Mouse (Mus musculus): ENCODE measurements around the gene Nkd2. TPM values are rescaled to one million over a fixed set of nuclear protein-coding genes. Genes with fewer than 3 reads are reported as not detected.
A peak's percentile ranks its signal among the peaks of the same experiment; 100 is the strongest.

The Nkd2 gene
- polyA plus RNA-seq, 1 experiment from 2014 or later, result 3.2 TPM

DNA sequence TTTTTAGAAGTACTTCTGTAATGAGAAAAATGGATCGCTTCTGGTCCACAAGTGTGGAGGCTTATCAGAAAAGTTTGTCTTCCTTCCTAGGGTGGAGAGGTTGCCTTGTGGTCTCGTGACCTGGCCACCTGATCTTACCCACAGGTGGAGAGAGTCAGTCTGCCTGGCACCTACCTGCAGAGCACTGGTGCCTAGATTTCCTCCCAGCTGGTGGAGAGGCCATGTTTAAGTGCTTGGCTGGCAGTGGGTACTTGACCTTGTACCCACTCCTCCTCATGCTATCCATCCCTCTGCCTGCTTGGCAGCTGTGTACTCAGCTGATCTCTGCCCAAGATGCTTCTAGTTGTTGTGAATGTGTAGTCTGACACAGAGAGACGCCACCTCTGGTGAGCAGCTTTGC is 69.9 kb downstream of the Nkd2 start:
- Histone ChIP-seq H3K27me3 (replicated peaks; ENCODE audit: insufficient read depth, low read length) (no peaks in the 10 kb centered on the region), H3K36me3 (ENCODE audit: insufficient read depth, low read length) (no peaks in the 10 kb centered on the region), H3K4me2 (replicated peaks; ENCODE audit: low read depth, low read length) (no peak overlapping the region), H3K4me3 (ENCODE audit: low read depth, low read length) (no peak overlapping the region), H3K9me3 (ENCODE audit: low read length) (no peaks in the 10 kb centered on the region), H3K9ac (replicated peaks; ENCODE audit: low read depth) (no peak overlapping the region), H3K4me1 (ENCODE audit: insufficient read depth, low read depth, low read length) (peaks cover 3% of the 10 kb centered on the region; the same call in 1 of the 2 replicates), H3K27ac (ENCODE audit: low read length) (no peak overlapping the region)
- TF ChIP-seq EP300 (IDR thresholded peaks at IDR 0.05) (no peak), CTCF (IDR thresholded peaks at IDR 0.05) (0 out of 2 replicates have a peak, but pooled peaks have one; percentile 14)
- DNase-seq (ENCODE audit: low spot score) (peak; percentile 19), ATAC-seq (peak; percentile 34)
- WGBS, result 58% methylated on average over 3 of the region's 3 CpGs

DNA sequence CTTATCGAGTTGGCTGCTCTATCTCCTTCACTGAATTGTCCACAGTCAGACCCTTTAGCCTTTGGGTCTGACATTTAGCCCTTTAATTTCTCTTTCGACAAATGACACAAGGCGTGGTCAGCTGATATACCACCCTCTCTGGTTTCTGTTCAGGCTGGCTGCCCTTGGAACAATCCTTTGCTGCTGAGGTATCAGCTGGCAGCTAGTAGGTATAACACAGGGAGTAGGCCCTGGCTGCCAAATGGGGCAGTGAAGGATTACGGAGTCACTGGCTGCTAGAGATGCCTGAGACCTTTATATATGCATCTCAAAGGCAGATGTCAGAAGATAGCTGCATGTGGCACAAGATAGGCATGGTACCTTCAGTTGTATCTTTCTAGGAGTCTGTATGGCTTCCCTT is 71.6 kb downstream of the Nkd2 start:
- Histone ChIP-seq H3K36me3 (ENCODE audit: insufficient read depth, low read length) (no peaks in the 10 kb centered on the region), H3K27me3 (replicated peaks; ENCODE audit: insufficient read depth, low read length) (no peaks in the 10 kb centered on the region), H3K4me2 (replicated peaks; ENCODE audit: low read depth, low read length) (no peak overlapping the region), H3K9ac (replicated peaks; ENCODE audit: low read depth) (no peak overlapping the region), H3K4me3 (ENCODE audit: low read depth, low read length) (no peak overlapping the region), H3K4me1 (ENCODE audit: insufficient read depth, low read depth, low read length) (peaks cover 8% of the 10 kb centered on the region; the same call in 1 of the 2 replicates), H3K9me3 (ENCODE audit: low read length) (no peaks in the 10 kb centered on the region), H3K27ac (ENCODE audit: low read length) (no peak overlapping the region)
- no peak for TF ChIP-seq EP300 (IDR thresholded peaks at IDR 0.05)
- no peak for TF ChIP-seq CTCF (IDR thresholded peaks at IDR 0.05)
- 72% methylated on average over 4 of the region's 4 CpGs for WGBS
- DNase-seq (ENCODE audit: low spot score), result no peak
- no peak for ATAC-seq

DNA sequence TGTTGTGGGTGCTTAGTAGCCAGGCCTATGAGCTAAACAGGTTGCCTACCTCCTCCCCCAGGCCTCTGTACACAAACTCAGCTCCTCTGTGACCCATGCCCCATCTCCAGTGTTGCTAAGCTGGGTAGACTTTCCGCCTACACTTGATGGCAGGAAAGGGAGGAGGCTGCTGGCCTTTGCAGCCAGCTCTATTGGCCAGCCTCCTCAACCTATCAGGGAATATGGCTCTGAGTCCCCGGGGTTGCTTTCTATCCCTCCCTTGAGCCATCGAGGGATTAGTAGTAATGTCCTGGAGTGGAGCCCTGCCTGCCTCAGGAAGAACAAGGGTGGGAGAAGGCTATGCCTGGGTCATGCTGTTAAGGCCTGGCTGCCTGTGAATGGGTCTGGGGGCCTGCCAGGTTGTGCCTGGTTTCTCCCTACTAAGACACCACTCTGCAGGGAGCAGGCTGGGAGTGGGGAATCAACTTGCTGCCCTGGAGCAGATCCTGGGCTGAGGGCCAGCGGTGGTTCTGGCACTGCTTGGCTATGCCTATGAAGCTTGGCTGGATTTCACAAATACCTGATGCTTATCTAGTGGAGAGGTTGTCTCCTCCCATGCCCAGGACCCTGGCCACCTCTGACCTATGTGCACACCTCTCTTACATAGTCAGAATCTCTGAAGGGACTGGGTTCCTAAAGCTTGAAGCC is 73.8 kb downstream of the Nkd2 start:
- H3K4me1 ChIP-seq (ENCODE audit: insufficient read depth, low read depth, low read length), result peaks cover 18% of the 10 kb centered on the region; the same call in 1 of the 2 replicates
- no peak overlapping the region for H3K9ac ChIP-seq (replicated peaks; ENCODE audit: low read depth)
- H3K36me3 ChIP-seq (ENCODE audit: insufficient read depth, low read length), result no peaks in the 10 kb centered on the region
- H3K4me3 ChIP-seq (ENCODE audit: low read depth, low read length), result no peak overlapping the region
- H3K27me3 ChIP-seq (replicated peaks; ENCODE audit: insufficient read depth, low read length), result no peaks in the 10 kb centered on the region
- no peak overlapping the region for H3K4me2 ChIP-seq (replicated peaks; ENCODE audit: low read depth, low read length)
- peak; percentile 28 for DNase-seq (ENCODE audit: low spot score)
- TF ChIP-seq EP300 (IDR thresholded peaks at IDR 0.05), result no peak
- no peak for TF ChIP-seq CTCF (IDR thresholded peaks at IDR 0.05)
- peak overlapping the region; percentile 66 for H3K27ac ChIP-seq (ENCODE audit: low read length)
- peak; percentile 48 for ATAC-seq
- H3K9me3 ChIP-seq (ENCODE audit: low read length), result no peaks in the 10 kb centered on the region
- WGBS, result 48% methylated on average over 4 of the region's 4 CpGs

DNA sequence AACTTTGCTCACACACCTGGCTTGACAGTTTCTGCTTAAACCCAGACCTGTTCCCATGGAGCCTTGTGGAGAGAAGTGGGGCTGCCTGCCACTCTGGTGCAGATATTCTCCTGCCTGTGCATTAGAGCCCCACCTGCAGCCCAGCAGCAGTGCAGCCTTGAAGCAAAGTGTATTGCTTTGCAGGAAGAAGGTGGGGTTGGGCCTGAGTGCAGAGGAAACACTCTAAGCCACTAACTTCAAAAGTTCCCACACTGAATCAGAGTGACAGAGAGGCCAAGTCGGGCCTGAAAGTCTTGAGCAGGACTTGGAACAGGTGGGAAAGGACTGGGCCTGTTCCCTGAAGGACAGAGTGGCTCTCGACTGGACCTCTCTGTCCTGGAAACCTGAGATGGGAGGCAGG is 74.8 kb downstream of the Nkd2 start:
- DNase-seq (ENCODE audit: low spot score) (peak; percentile 75), ATAC-seq (peak; percentile 74)

DNA sequence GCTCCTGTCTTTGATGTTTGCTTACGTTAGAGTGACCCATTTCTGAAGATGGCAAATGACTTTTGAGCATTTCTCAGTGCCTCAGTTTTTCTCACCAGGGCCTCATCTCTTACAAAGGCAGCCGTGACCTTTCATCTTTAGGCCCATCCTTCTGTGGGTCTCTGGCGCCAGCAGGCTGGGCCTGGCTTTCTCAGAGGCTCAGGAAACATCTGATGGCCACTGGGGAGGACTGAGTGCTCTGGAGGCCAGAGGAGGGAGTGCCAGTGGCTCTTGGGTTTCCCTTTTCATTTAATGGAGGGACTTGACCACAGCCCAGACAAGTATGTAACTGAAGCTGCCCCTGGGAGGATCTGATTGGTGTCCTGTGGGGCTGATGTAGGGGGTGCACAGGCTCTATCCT is 76.3 kb downstream of the Nkd2 start:
- H3K4me3 ChIP-seq (ENCODE audit: low read depth, low read length), result no peak overlapping the region
- no peak for DNase-seq (ENCODE audit: low spot score)
- no peak overlapping the region for H3K27ac ChIP-seq (ENCODE audit: low read length)
- no peaks in the 10 kb centered on the region for H3K36me3 ChIP-seq (ENCODE audit: insufficient read depth, low read length)
- WGBS, result 46% methylated on average over 3 of the region's 3 CpGs
- H3K9me3 ChIP-seq (ENCODE audit: low read length), result no peaks in the 10 kb centered on the region
- H3K27me3 ChIP-seq (replicated peaks; ENCODE audit: insufficient read depth, low read length), result no peaks in the 10 kb centered on the region
- H3K4me2 ChIP-seq (replicated peaks; ENCODE audit: low read depth, low read length), result no peak overlapping the region
- no peak for TF ChIP-seq CTCF (IDR thresholded peaks at IDR 0.05)
- no peak for TF ChIP-seq EP300 (IDR thresholded peaks at IDR 0.05)
- H3K4me1 ChIP-seq (ENCODE audit: insufficient read depth, low read depth, low read length), result peaks cover 18% of the 10 kb centered on the region; the same call in 1 of the 2 replicates
- ATAC-seq, result no peak
- H3K9ac ChIP-seq (replicated peaks; ENCODE audit: low read depth), result no peak overlapping the region

More for the DNA sequence above, 74.8 kb downstream of the Nkd2 start:
- WGBS, result 37% methylated on average over 2 of the region's 2 CpGs
- Histone ChIP-seq H3K27ac (ENCODE audit: low read length) (peak overlapping the region; percentile 66), H3K27me3 (replicated peaks; ENCODE audit: insufficient read depth, low read length) (no peaks in the 10 kb centered on the region), H3K4me3 (ENCODE audit: low read depth, low read length) (no peak overlapping the region), H3K9ac (replicated peaks; ENCODE audit: low read depth) (no peak overlapping the region), H3K4me2 (replicated peaks; ENCODE audit: low read depth, low read length) (no peak overlapping the region), H3K9me3 (ENCODE audit: low read length) (no peaks in the 10 kb centered on the region), H3K4me1 (ENCODE audit: insufficient read depth, low read depth, low read length) (peaks cover 18% of the 10 kb centered on the region; the same call in 1 of the 2 replicates), H3K36me3 (ENCODE audit: insufficient read depth, low read length) (no peaks in the 10 kb centered on the region)
- TF ChIP-seq CTCF (IDR thresholded peaks at IDR 0.05) (peak; percentile 63), EP300 (IDR thresholded peaks at IDR 0.05) (no peak)

DNA sequence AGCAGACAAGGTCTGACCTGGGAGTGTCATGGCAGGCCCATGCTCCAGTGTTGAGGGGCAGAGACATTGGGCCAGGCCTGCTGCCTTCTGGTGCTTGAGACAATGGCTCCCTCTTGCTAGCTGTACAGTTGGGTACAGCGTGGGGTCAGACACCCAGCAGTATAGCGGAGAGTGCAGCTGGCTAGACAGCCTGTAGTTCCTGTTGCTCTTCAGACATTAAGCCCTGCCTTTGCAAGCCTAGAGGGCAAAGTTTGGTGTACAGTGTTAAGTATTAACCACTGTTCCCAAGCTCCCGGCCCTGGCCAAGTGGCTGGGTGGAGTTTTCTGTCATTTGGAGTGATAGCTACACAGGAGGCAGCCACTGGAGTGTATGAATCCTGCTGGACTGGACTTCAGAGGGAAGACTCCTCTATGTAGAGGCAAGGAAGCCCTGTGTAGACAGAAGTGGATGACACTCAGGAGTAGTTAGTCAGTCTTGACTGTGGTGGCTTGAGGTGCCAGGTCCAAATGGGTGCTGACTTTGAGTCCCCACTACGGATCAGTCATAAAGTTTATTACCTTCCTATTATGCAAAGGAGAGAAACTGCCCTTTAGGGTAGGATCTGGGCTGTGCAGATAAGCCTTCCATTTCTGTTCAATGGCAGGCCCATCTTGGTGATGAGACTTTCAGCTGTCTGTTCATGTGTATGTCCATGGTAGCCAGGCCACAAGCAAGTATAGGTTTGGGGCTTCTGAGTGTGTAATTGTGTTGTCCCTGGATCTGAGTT is 77.3 kb downstream of the Nkd2 start:
- Histone ChIP-seq H3K4me3 (ENCODE audit: low read depth, low read length) (no peak overlapping the region), H3K27ac (ENCODE audit: low read length) (no peak overlapping the region), H3K4me1 (ENCODE audit: insufficient read depth, low read depth, low read length) (peaks cover 18% of the 10 kb centered on the region; the same call in 1 of the 2 replicates), H3K4me2 (replicated peaks; ENCODE audit: low read depth, low read length) (no peak overlapping the region), H3K9ac (replicated peaks; ENCODE audit: low read depth) (no peak overlapping the region), H3K27me3 (replicated peaks; ENCODE audit: insufficient read depth, low read length) (no peaks in the 10 kb centered on the region), H3K36me3 (ENCODE audit: insufficient read depth, low read length) (no peaks in the 10 kb centered on the region), H3K9me3 (ENCODE audit: low read length) (no peaks in the 10 kb centered on the region)
- no peak for TF ChIP-seq EP300 (IDR thresholded peaks at IDR 0.05)
- no peak for TF ChIP-seq CTCF (IDR thresholded peaks at IDR 0.05)
- 57% methylated on average over 4 of the region's 4 CpGs for WGBS
- ATAC-seq (peak; percentile 16; the same call in 1 of the 2 replicates), DNase-seq (ENCODE audit: low spot score) (peak; percentile 46)

Other genes with a start within 250 kb of the Nkd2 start
- gene Clptm1l, start 243.6 kb downstream of the Nkd2 start, polyA plus RNA-seq (2015; fragmentation: Nextera tagmentation; extraction: Ambion mirVana), result 100 and 103 TPM in 2 replicates
- gene Tert, start 220.7 kb downstream of the Nkd2 start, polyA plus RNA-seq (2015; fragmentation: Nextera tagmentation; extraction: Ambion mirVana), result 0.43 and 0.94 TPM in 2 replicates
- gene Slc6a18, start 169.6 kb downstream of the Nkd2 start, polyA plus RNA-seq (2015; fragmentation: Nextera tagmentation; extraction: Ambion mirVana), result not detected in 2 replicates
- not detected in 2 replicates for gene Slc6a19, start 142.8 kb downstream of the Nkd2 start, polyA plus RNA-seq (2015; fragmentation: Nextera tagmentation; extraction: Ambion mirVana)
- gene Slc12a7, start 114.5 kb downstream of the Nkd2 start, polyA plus RNA-seq (2015; fragmentation: Nextera tagmentation; extraction: Ambion mirVana), result 10.4 and 10.5 TPM in 2 replicates
- 2.4 and 4.1 TPM in 2 replicates for gene Trip13, start 90.2 kb upstream of the Nkd2 start, polyA plus RNA-seq (2015; fragmentation: Nextera tagmentation; extraction: Ambion mirVana)
- 33.8 and 35.2 TPM in 2 replicates for gene Brd9, start 90.2 kb upstream of the Nkd2 start, polyA plus RNA-seq (2015; fragmentation: Nextera tagmentation; extraction: Ambion mirVana)
- gene Zdhhc11, start 116.2 kb upstream of the Nkd2 start, polyA plus RNA-seq (2015; fragmentation: Nextera tagmentation; extraction: Ambion mirVana), result not detected in 2 replicates
- 3.9 and 5.1 TPM in 2 replicates for gene Tppp, start 161.8 kb upstream of the Nkd2 start, polyA plus RNA-seq (2015; fragmentation: Nextera tagmentation; extraction: Ambion mirVana)
- 3.9 and 4.4 TPM in 2 replicates for gene Cep72, start 214.7 kb upstream of the Nkd2 start, polyA plus RNA-seq (2015; fragmentation: Nextera tagmentation; extraction: Ambion mirVana)

All from lung, postnatal 0 days (tissue).